Mouse (Mus musculus) bone marrow macrophage, adult 2 months (primary cell): ENCODE measurements around the gene Ehbp1. TPM values are rescaled to one million over a fixed set of nuclear protein-coding genes. Genes with fewer than 3 reads are reported as not detected.

Source experiments
- H3K27ac ChIP-seq: 2 replicates; pipeline ENCODE4 v1.5.1; 2012; ENCODE audit warnings: low read depth, low read length; ENCODE audit not compliant: insufficient read depth
- H3K4me1 ChIP-seq: 2 replicates; pipeline ENCODE4 v1.6.1; 2012; ENCODE audit warnings: low read length; ENCODE audit not compliant: control insufficient read depth, insufficient read depth
- H3K4me3 ChIP-seq: 2 replicates; pipeline ENCODE4 v1.5.1; 2012; ENCODE audit warnings: mild to moderate bottlenecking, low read length, moderate library complexity; ENCODE audit not compliant: insufficient read depth
- CTCF ChIP-seq: IDR thresholded peaks from 2 replicates; pipeline ENCODE4 v1.5.1; 2012; ENCODE audit warnings: low read depth, mild to moderate bottlenecking, low read length, moderate library complexity
- POLR2A ChIP-seq: IDR thresholded peaks from 2 replicates; pipeline ENCODE4 v1.6.1; 2012; ENCODE audit warnings: mild to moderate bottlenecking, low read depth, low read length, borderline replicate concordance
- polyA plus RNA-seq: library from polyadenylated mRNA; stranded (reverse); fragments of >200 nt; gene quantifications from 2 replicates; pipeline ENCODE4 v1.2.4, GENCODE M21; 2012; ENCODE audit not compliant: missing spikeins, insufficient read depth, insufficient read length

The Ehbp1 gene
- polyA plus RNA-seq, 1 experiment = 5.5 TPM

GRCm38 (mm10) chr11:22249363-22249762 lies 92.7 kb downstream of the Ehbp1 start:
- TF ChIP-seq POLR2A (no peak), CTCF (no peak)

GRCm38 (mm10) chr11:22247736-22248135 lies 94.4 kb downstream of the Ehbp1 start:
- H3K27ac ChIP-seq = no peak overlapping the region
- TF ChIP-seq CTCF (no peak), POLR2A (no peak)
- no peaks in the 10 kb centered on the region for H3K4me1 ChIP-seq
- H3K4me3 ChIP-seq = no peak overlapping the region

More at GRCm38 (mm10) chr11:22249363-22249762, 92.7 kb downstream of the Ehbp1 start:
- Histone ChIP-seq H3K4me3 (no peak overlapping the region), H3K27ac (no peak overlapping the region), H3K4me1 (peaks cover 2% of the 10 kb centered on the region; the same call in 1 of the 2 replicates)

- no peaks in the 10 kb centered on the region for H3K4me1 ChIP-seq
These were observed 95.0 kb downstream of the Ehbp1 start for GRCm38 (mm10) chr11:22247069-22247468.

GRCm38 (mm10) chr11:22235558-22235957 lies 106.5 kb downstream of the Ehbp1 start:
- TF ChIP-seq POLR2A (no peak), CTCF (no peak)
- 0 out of 2 replicates have a peak, but pooled peaks cover 3% of the 10 kb centered on the region for H3K4me1 ChIP-seq
- H3K27ac ChIP-seq = no peak overlapping the region
- H3K4me3 ChIP-seq = no peak overlapping the region

More at GRCm38 (mm10) chr11:22247069-22247468, 95.0 kb downstream of the Ehbp1 start:
- Histone ChIP-seq H3K4me3 (no peak overlapping the region), H3K27ac (no peak overlapping the region)
- TF ChIP-seq CTCF = no peak
- TF ChIP-seq POLR2A = no peak

GRCm38 (mm10) chr11:22234739-22235138 lies 107.4 kb downstream of the Ehbp1 start:
- Histone ChIP-seq H3K4me3 (no peak overlapping the region), H3K4me1 (0 out of 2 replicates have a peak, but pooled peaks cover 3% of the 10 kb centered on the region), H3K27ac (no peak overlapping the region)
- TF ChIP-seq CTCF = no peak
- no peak for TF ChIP-seq POLR2A

- Histone ChIP-seq H3K4me1 (no peaks in the 10 kb centered on the region), H3K27ac (no peak overlapping the region), H3K4me3 (no peak overlapping the region)
- TF ChIP-seq CTCF = no peak
- no peak for TF ChIP-seq POLR2A
These were observed 111.2 kb downstream of the Ehbp1 start for GRCm38 (mm10) chr11:22230906-22231305.

- no peak overlapping the region for H3K4me3 ChIP-seq
- TF ChIP-seq CTCF (no peak), POLR2A (no peak)
- H3K27ac ChIP-seq = no peak overlapping the region
- H3K4me1 ChIP-seq = no peaks in the 10 kb centered on the region
These were observed 116.5 kb downstream of the Ehbp1 start for GRCm38 (mm10) chr11:22225619-22226018.

- TF ChIP-seq POLR2A = no peak
- no peak for TF ChIP-seq CTCF
- no peak overlapping the region for H3K27ac ChIP-seq
- peaks cover 9% of the 10 kb centered on the region for H3K4me1 ChIP-seq
- no peak overlapping the region for H3K4me3 ChIP-seq
These were observed 123.9 kb downstream of the Ehbp1 start for GRCm38 (mm10) chr11:22218222-22218621.

GRCm38 (mm10) chr11:22216941-22217340 lies 125.2 kb downstream of the Ehbp1 start:
- H3K4me1 ChIP-seq = peaks cover 9% of the 10 kb centered on the region
- TF ChIP-seq POLR2A = no peak
- TF ChIP-seq CTCF = no peak
- H3K4me3 ChIP-seq = no peak overlapping the region
- H3K27ac ChIP-seq = no peak overlapping the region

- TF ChIP-seq CTCF (no peak), POLR2A (no peak)
- Histone ChIP-seq H3K4me3 (no peak overlapping the region), H3K27ac (no peak overlapping the region), H3K4me1 (no peaks in the 10 kb centered on the region)
These were observed 135.5 kb downstream of the Ehbp1 start for GRCm38 (mm10) chr11:22206611-22207010.

GRCm38 (mm10) chr11:22206191-22206590 lies 135.9 kb downstream of the Ehbp1 start:
- TF ChIP-seq POLR2A = no peak
- TF ChIP-seq CTCF = no peak
- Histone ChIP-seq H3K4me1 (no peaks in the 10 kb centered on the region), H3K27ac (no peak overlapping the region), H3K4me3 (no peak overlapping the region)
